Mouse (Mus musculus): ENCODE data around the gene Cga.

Gene Cga

GRCm38 (mm10) chr4:34893479-34893878 is at the start of gene Cga:
Cga (plus strand) TSS chr4:34893779.
- DNase-seq (ENCODE audit: extremely low spot score, low spot score), result no peak

GRCm38 (mm10) chr4:34843839-34844238 is 49.7 kb upstream of the Cga start:
- no peak for DNase-seq (ENCODE audit: extremely low spot score, low spot score)

DNA sequence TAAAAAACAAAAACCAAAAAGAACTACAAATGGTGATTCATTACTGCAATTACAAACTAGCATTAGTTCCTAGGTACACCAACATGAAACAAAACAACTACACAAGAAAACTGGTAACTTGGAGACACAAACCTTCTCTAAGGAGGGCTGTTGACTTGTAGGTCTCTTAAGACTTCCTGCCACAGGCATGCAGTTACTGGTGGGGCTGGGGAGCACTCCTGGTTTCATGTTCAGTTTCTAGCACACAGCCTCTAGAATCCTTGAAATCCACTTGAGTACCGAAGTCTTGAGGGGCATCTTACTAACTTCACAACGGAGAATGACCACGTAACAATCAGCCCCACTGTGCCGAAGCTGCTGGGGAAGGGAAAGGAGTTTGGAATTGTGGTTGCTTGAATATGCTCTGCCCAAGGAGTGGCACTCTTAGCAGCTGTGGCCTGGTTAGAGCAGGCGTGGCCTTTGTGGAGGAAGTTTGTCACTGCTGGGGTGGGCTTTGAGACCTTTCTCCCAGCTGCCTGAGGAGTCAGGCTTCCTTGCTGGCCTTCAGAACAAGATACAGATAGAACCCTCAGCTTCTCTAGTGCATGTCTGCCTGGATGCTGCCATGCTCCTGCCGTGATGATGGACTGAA is 45.8 kb upstream of the Cga start:
- no peak for DNase-seq (ENCODE audit: extremely low spot score, low spot score)

DNA sequence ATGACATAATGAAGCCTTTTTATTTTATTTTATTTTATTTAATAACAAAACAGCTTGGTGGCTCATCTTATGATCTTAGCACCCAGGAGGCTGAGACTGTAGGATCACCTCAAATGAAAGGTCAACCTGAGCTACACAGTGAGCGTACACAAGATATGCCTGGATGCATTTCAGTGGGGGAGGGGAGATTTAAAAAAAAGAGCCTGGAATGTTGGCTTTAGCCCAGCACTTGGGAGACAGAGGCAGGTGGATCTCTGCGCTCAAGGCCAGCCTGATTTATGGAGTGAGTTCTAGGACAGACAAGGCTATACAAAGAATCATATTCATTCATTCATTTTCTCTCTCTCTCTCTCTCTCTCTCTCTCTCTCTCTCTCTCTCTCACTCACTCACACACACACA is 43.4 kb upstream of the Cga start:
- no peak for DNase-seq (ENCODE audit: extremely low spot score, low spot score)

DNA sequence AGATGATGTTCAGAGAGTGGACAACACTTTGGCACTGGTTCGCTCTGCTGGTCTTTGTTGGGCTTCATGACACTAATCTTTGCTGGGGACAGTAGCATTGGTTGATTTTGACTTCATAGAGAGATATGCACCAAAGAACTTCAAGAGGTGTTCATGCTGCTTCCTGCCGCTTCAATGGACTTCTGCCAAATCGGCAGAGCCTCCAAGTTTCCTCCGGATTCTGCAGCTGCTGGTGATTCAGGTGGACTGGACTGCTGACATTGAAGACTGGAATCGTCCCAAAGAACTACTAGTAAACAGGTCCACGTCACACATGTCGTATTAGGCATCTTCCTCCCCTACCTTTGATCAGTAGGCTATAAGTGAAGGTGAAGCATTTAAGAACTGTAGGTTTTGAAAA is 41.5 kb upstream of the Cga start:
- no peak for DNase-seq (ENCODE audit: extremely low spot score, low spot score)

GRCm38 (mm10) chr4:34855966-34856365 is 37.6 kb upstream of the Cga start:
- DNase-seq (ENCODE audit: extremely low spot score, low spot score), result no peak

DNA sequence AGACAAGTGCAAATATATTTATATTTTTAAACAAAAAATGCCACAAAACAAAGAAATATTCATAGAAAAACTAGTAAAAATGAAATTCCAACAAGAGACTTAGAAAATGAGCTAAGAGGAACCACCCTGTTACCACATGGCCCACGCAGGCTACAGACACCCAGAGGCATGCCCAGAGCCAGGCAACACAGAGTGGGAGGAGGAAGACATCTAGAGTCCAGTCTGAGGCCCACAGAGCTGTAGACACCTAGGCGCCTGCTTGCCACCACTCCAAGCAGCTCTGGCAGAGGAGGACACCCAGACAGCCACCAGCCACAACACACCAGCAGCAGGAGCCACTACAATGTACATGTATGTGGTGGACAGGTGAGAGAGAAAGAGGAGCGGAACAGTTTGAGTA is 34.7 kb upstream of the Cga start:
- no peak for DNase-seq (ENCODE audit: extremely low spot score, low spot score)

DNA sequence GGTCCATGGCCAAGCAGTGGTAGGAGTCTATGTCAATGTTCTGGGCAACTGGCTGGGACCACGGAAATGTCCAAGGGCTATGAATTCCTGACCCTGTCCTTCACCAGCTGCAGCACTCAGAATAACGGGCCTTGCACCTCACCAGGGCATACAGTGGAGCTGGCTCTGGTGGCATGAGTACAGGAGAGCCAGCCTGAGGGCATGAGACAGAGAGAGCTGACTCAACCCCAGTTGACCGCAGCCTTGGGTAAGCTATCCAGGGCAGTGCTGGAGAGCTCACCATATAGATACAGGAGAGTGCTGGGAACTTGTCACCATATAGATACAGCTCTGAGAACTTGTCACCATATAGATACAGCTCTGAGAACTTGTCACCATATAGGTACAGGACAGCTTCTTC is 34.2 kb upstream of the Cga start:
- DNase-seq (ENCODE audit: extremely low spot score, low spot score), result no peak

GRCm38 (mm10) chr4:34861438-34861837 is 32.1 kb upstream of the Cga start:
- DNase-seq (ENCODE audit: extremely low spot score, low spot score), result no peak

DNA sequence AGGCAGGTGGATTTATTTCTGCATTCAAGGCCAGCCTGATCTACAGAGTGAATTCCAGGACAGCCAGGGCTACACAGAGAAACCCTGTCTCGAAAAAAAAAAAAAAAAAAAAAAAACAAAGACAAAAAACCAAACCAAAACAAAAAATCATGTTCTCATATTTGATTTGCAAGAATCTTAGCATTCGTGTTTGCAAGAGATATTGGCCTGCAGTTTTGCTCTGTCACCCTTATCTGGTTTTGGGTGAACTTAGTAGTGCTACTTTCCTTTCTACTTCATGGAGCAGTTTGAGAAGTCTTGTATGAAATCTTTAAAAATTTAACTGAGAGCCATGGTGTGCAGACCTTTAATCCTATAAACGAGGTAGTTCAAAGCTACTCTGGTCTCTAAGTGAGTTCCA is 23.8 kb upstream of the Cga start:
- no peak for DNase-seq (ENCODE audit: extremely low spot score, low spot score)

DNA sequence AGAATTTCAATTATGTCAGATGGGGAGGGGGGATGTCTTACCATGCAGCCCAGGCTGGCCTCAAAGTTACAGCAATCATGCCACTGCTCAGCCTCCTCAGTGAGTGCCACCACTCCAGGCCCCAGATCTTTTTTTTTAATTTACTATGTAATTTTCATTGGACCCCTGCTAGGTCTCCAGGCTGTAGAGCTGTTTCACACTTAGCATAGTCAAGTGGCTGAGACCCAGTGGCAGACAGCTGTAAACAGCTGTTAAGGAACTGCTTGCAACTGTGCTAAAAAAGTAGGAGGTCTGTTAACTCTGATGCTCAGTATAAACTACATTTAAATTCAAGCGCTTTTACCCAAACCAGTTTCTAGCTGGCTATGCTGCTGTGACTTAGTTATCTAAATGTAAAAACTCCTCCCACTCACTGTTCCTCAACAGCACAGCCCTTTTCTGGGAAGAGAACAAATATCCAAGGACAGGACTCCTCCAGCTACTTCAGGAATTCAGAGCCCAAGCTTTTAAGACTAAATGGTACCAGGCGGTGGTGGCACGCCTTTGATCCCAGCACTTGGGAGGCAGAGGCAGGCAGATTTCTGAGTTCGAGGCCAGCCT is 20.6 kb upstream of the Cga start:
- DNase-seq (ENCODE audit: extremely low spot score, low spot score), result no peak

DNA sequence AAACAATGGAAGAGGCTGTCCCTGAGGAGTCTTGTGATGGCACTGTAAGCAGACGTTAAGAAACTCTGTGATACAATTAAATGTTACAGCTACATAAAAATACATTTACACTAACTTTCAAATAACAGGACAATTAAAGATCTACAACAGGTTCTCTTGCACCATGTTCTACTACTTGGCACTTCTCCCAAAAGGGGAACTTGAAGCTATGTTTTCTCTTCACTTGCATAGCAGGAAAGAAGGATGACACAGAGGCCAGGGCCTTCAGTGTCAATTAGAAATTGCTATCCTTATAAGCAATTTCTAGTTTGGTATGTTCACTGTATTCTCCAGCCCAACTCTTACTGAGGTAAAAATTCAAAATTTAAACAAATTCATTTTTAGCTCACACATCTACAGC is 19.3 kb upstream of the Cga start:
- no peak for DNase-seq (ENCODE audit: extremely low spot score, low spot score)

GRCm38 (mm10) chr4:34880921-34881650 is 12.5 kb upstream of the Cga start:
- DNase-seq (ENCODE audit: extremely low spot score, low spot score), result no peak

GRCm38 (mm10) chr4:34881851-34882250 is 11.7 kb upstream of the Cga start:
- no peak for DNase-seq (ENCODE audit: extremely low spot score, low spot score)

DNA sequence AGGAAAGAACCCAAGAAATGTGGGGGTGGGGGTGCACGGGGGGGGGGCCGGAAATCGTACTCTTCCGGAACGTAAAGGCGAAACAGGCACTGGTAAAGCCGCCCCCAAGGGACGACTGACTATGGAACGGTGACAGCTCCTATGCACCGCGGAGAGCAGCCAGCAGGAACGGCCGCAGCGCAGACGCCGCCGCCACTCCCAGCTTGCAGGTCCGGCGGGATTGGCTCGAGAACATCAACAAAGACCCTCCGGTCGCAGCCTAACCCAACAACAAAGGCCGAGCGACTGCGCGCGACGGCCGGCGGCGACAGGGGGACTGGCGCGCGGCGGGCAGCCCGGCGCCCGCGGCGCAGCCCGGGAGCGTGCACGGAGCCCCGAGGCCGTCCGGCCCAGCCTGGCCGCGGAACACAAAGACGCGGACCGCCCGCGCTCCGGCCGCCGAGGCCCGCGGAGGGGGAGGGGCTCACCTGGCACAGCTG is 11.2 kb upstream of the Cga start:
- peak; percentile 80 for DNase-seq (ENCODE audit: extremely low spot score, low spot score)

DNA sequence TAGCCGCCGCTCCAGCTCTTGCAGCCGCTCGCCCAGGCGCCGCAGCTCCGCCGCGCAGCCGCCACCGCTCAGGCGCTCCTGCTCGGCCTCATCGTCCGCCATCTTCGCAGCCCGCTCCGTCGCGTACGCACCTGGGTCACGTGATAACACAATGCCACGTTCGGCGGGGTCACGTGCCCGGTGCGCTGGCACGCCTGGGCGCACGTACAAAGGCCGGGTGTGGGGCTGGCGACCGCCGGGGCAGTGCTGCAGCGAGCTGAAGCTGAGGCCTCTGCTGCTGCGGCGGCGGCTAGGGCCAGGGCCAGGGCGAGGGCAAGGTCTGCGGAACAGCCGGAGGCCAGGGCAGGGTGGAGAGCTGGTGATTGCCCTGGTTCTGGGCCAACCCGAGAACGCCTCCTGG is 10.8 kb upstream of the Cga start, which contains the start of gene Zfp292:
Gene Zfp292, minus strand, starts transcription at position 143 of the 400 bp plus-strand sequence.
- peak; percentile 94 for DNase-seq (ENCODE audit: extremely low spot score, low spot score)

GRCm38 (mm10) chr4:34883366-34884029 is 10.1 kb upstream of the Cga start:
- DNase-seq (ENCODE audit: extremely low spot score, low spot score), result no peak

DNA sequence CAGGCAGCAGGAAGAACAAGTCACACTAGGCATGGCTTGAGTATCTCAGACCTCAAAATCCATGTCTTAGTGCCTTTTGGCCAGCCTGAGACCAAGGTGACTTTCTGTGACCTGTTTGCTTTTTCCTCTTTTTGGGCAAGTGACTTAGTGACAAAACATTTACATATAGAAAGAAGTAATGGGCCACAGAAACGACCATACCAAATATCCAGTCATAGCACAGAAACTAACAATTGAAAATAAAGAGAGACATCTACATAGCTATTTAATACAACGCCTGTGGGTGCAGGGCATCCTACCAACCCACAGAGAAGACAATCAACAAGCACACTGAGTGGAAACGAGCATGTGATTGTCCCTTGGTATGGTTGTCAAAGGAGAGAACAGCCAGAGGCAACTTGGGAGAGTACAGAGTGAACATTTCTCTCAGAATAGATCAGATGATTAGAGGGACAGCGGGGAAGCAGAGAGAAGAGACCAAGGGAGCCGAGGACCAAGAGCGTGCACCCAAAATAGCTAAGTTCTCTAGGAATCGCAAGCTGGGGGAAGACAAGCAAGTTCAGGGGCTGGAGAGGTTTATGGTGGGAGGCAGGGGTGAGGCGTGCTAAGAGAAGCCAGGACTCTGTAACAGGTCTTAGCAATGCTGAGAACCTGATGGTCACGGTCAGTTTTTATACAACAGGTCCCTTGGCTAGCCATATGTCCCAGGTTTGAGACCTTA is 7.8 kb upstream of the Cga start:
- no peak for DNase-seq (ENCODE audit: extremely low spot score, low spot score)

GRCm38 (mm10) chr4:34886490-34887111 is 7.0 kb upstream of the Cga start:
- DNase-seq (ENCODE audit: extremely low spot score, low spot score), result peak; percentile 86

- DNase-seq (ENCODE audit: extremely low spot score, low spot score), result no peak
These were observed 6.3 kb upstream of the Cga start for GRCm38 (mm10) chr4:34887295-34887694.
